Mouse (Mus musculus) C2C12 (cell line): Measurements from ENCODE around the gene Lrp8. TPM values are rescaled to one million over a fixed set of nuclear protein-coding genes. Genes with fewer than 3 reads are reported as not detected.

Experiments
- H3K27me3 ChIP-seq: one replicate; pipeline ENCODE4 v1.6.1; 2011; ENCODE audit not compliant: control insufficient read depth, insufficient read depth, insufficient read length
- H3K36me3 ChIP-seq: one replicate; pipeline ENCODE4 v1.6.1; 2011; ENCODE audit not compliant: control insufficient read depth, insufficient read depth
- H3K4me3 ChIP-seq: one replicate; pipeline ENCODE4 v1.5.1; 2011; ENCODE audit warnings: mild to moderate bottlenecking, control low read depth; ENCODE audit not compliant: poor library complexity, insufficient read depth, severe bottlenecking
- H3K79me2 ChIP-seq: one replicate; pipeline ENCODE4 v1.6.1; 2011; ENCODE audit not compliant: control insufficient read depth, insufficient read depth
- H3K79me3 ChIP-seq: one replicate; pipeline ENCODE4 v1.6.1; 2011; ENCODE audit warnings: low read depth, control low read depth
- H3ac ChIP-seq: one replicate; pipeline ENCODE3; 2011; ENCODE audit warnings: low read depth; ENCODE audit not compliant: control insufficient read depth, insufficient read length
- CEBPB ChIP-seq: IDR thresholded peaks from one replicate; pipeline ENCODE4 v1.6.1; 2011; ENCODE audit warnings: low read depth, mild to moderate bottlenecking, control low read depth, moderate library complexity
- CTCF ChIP-seq: IDR thresholded peaks from one replicate; pipeline ENCODE4 v1.5.1; 2011; ENCODE audit not compliant: control insufficient read depth, insufficient read depth, insufficient read length
- FOSL1 ChIP-seq: IDR thresholded peaks from one replicate; pipeline ENCODE4 v1.8.0; 2011; ENCODE audit warnings: mild to moderate bottlenecking, low read length; ENCODE audit not compliant: poor library complexity, insufficient read depth, severe bottlenecking
- MAX ChIP-seq: IDR thresholded peaks from one replicate; pipeline ENCODE4 v1.6.1; 2011; ENCODE audit warnings: mild to moderate bottlenecking, control low read depth
- MYOD1 ChIP-seq: IDR thresholded peaks from one replicate; pipeline ENCODE4 v1.6.1; 2011; ENCODE audit warnings: low read depth; ENCODE audit not compliant: control insufficient read depth, insufficient read length
- MYOG ChIP-seq: IDR thresholded peaks from one replicate; pipeline ENCODE4 v1.6.1; 2011; ENCODE audit not compliant: control insufficient read depth, insufficient read length; ENCODE audit errors: extremely low read depth
- USF1 ChIP-seq: IDR thresholded peaks from one replicate; pipeline ENCODE4 v1.6.1; 2011; ENCODE audit warnings: low read depth, mild to moderate bottlenecking, control low read depth, moderate library complexity
- polyA plus RNA-seq: library from polyadenylated mRNA; unstranded; fragments of >200 nt; fragmentation: generic; extraction: Trizol; gene quantifications from one replicate; pipeline ENCODE4 v1.2.1, GENCODE M21; 2012; ENCODE audit warnings: missing spikeins

The Lrp8 gene
- polyA plus RNA-seq, 1 experiment: 8.3 TPM

DNA sequence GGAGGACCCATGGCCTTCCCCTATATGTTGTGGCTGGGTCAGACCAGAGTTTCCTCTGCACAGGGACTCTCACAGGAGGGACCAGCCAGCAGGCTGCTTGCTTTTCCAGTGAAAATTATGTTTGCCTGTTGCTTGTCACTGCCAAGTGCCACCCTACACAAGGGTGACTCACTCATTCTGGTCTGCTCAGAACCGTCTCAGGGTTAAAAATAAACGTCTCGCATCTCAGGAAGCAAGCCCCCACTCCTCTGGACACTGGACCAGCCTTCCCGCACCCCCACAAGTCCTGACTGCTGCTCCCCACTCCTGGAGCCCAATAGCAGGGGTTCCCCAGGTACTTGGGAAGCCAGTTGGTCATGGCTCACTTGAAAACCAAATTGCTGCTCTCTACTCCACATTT is 14.4 kb downstream of the Lrp8 start:
- H3K36me3 ChIP-seq: peaks cover 16% of the 10 kb centered on the region
- H3K79me3 ChIP-seq: peaks cover 29% of the 10 kb centered on the region
- no peaks in the 10 kb centered on the region for H3K27me3 ChIP-seq
- peaks cover 70% of the 10 kb centered on the region for H3K79me2 ChIP-seq
- H3ac ChIP-seq: no peak overlapping the region
- no peak overlapping the region for H3K4me3 ChIP-seq
- TF ChIP-seq MAX (no peak), CTCF (no peak), FOSL1 (no peak), MYOG (no peak)

DNA sequence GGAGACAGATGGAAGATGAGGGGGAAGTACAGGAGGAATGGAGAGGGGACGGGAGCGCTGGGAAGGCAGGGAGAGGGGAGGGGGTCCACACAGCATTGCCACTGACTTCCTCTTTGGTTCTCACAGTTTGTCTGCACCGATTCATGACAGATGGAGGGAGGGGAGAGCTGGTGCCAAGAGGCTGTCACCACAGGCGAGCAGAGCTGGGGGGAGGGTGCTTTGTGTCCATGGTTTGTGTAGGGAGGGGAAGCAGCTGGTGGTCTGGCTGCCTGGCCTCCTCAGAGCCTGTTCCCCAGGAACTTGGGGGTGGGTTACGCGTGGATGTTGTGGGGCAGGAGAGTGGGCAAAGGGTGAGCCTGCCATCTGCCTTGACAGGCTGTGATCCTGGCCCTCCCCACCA is 15.4 kb downstream of the Lrp8 start:
- Histone ChIP-seq H3ac (no peak overlapping the region), H3K79me3 (peaks cover 27% of the 10 kb centered on the region), H3K79me2 (peaks cover 76% of the 10 kb centered on the region), H3K36me3 (peaks cover 13% of the 10 kb centered on the region), H3K27me3 (no peaks in the 10 kb centered on the region), H3K4me3 (no peak overlapping the region)
- TF ChIP-seq MYOD1: no peak
- no peak for TF ChIP-seq MAX
- no peak for TF ChIP-seq USF1
- TF ChIP-seq CEBPB: no peak

DNA sequence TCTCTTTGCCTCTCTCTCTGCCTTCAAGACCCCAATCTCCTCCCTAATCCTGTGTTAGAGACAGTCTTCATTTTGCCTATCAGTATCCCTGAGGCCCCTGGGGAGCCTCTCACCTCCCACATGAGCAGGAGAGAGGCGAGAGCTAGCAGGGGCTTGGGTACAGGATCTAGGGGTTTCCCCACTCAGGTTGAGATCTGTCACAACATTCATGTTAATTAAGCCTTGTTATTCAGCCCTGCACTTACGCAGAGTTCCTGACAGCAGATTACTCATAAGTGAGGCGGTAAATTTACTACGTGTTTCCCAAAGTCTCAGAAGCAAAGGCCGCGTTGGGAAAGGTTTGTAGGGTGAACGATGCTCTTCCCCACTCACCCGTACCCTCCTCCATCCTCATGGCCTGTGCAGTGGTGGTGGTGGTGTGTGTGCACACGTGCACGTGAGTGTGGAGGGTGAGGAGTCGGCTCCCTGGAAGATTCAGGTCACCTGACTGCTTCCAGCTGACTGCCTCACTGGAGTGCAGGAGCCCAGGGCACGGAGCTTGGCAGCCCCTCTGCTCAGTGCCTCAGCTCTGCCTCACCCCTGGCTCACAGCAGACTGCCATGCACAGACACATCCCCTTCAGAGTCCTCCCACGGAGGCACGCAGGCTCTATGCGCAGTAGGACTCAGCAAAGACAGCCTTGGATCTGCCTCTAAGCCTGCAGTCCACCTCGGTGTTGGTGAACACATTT is 18.1 kb downstream of the Lrp8 start:
- Histone ChIP-seq H3K36me3 (peaks cover 10% of the 10 kb centered on the region), H3ac (no peak overlapping the region), H3K79me3 (peaks cover 25% of the 10 kb centered on the region), H3K27me3 (no peaks in the 10 kb centered on the region), H3K4me3 (no peak overlapping the region), H3K79me2 (peaks cover 88% of the 10 kb centered on the region)
- TF ChIP-seq USF1 (no peak), MYOG (no peak), MAX (no peak), FOSL1 (no peak), CTCF (no peak), MYOD1 (no peak), CEBPB (no peak)

DNA sequence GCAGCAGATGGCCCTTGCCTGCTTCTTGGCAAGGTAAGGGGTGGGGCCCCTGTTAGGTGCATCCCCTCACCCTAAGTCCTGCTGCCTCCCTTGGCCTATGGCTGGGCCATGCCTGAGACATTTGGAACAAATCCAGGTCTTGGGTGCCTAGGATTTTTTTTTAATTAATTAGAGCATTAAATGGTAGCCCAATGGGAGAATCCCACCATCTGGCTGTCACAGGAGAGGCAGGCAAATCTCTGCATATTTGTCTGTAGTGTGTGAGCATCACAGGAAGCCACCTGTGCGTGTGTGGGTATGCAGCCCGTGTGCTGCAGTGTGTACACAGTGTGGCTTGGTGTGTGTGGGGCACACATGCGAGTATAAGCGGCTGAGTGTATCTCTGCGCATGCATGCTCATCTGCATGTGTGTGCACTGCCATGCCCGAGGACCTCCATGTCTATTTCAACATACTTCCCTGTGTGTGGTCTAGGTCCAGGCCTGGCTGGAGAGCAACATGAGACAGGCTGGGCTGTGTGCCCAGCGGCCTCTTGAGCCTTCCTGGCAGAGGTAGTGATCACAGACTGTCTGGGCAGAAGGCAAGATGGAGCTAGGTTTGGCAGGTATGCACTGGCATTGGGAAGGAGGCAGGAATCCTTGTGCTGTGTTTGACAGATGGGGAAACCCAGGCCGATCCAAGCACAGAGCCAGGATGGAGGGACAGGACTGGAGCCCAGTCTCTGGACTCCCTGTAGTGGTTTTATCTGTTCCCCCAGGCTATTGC is 19.0 kb downstream of the Lrp8 start:
- TF ChIP-seq CEBPB (no peak), MAX (no peak), MYOG (no peak), MYOD1 (no peak), CTCF (no peak), USF1 (no peak), FOSL1 (no peak)
- H3K4me3 ChIP-seq: no peak overlapping the region
- H3K27me3 ChIP-seq: no peaks in the 10 kb centered on the region
- peaks cover 79% of the 10 kb centered on the region for H3K79me2 ChIP-seq
- peaks cover 4% of the 10 kb centered on the region for H3K36me3 ChIP-seq
- peaks cover 21% of the 10 kb centered on the region for H3K79me3 ChIP-seq
- no peak overlapping the region for H3ac ChIP-seq

DNA sequence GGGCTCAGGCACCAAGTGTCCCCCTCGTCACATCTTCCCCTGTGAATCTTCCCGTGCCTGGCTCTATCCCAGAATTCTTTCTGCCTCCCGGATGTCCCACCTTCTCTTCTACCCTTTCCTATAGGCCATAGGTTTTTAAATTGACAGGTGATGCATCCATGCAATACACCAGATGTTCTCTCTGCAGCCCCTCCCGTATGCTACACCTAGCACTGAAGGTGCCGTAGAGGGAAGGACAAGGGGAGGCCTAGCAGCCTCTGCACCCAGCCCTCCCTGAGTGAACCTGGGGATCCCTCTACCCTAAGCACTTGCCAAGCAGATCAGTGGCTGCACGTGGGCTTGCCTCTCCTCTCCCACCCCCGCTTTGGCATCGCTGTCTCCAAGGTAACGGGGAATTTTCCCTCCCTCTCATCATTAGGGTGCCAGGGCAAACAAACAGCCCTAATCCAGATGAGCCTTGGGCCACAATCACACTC is 20.9 kb downstream of the Lrp8 start:
- Histone ChIP-seq H3K27me3 (no peaks in the 10 kb centered on the region), H3K79me3 (peaks cover 9% of the 10 kb centered on the region), H3K36me3 (peaks cover 4% of the 10 kb centered on the region), H3ac (no peak overlapping the region), H3K4me3 (no peak overlapping the region), H3K79me2 (peaks cover 66% of the 10 kb centered on the region)
- TF ChIP-seq MYOD1: no peak
- TF ChIP-seq FOSL1: no peak
- TF ChIP-seq USF1: no peak
- TF ChIP-seq MAX: no peak
- TF ChIP-seq CTCF: no peak
- no peak for TF ChIP-seq MYOG
- no peak for TF ChIP-seq CEBPB

DNA sequence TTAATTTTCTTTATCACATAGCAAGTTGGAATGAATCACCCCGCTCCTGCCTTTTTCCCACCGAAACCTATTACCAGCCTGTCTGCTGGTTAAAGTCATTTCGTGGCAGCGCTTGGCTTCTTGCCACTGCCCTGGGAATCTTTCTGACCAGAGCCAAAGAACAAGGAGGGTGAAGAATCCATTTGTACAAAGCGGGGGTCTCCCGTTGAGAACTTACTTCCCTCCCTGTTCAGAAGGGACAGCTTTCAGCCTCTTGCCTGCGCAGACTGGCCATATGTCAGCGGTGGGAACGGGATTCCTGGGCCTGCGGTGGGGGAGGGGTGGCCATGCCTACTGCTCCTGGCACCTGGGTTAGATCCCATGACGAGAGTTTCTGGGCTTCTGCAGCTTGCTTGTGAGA is 21.4 kb downstream of the Lrp8 start:
- Histone ChIP-seq H3K36me3 (peaks cover under 1% of the 10 kb centered on the region), H3K27me3 (no peaks in the 10 kb centered on the region), H3ac (no peak overlapping the region), H3K4me3 (no peak overlapping the region), H3K79me2 (peaks cover 61% of the 10 kb centered on the region), H3K79me3 (peaks cover 5% of the 10 kb centered on the region)
- no peak for TF ChIP-seq CTCF
